Mouse (Mus musculus) forebrain, embryonic 12.5 days (tissue): ENCODE results near the gene Tas1r2. TPM values are rescaled to one million over a fixed set of nuclear protein-coding genes. Genes with fewer than 3 reads are reported as not detected.
A peak's percentile ranks its signal among the peaks of the same experiment; 100 is the strongest.

Experiments
- ATAC-seq: fragments of 200-750 bp; cut with Nextera tagmentation; 2 replicates; pipeline ENCODE4 v1.8.0; 2017; ENCODE audit warnings: moderate TSS enrichment; ENCODE audit not compliant: low FRiP score
- H3K27ac ChIP-seq: fragments of 300-500 bp; sonication (generic); 2 replicates; pipeline ENCODE4 v1.5.1; 2016; ENCODE audit warnings: mild to moderate bottlenecking
- H3K27me3 ChIP-seq: fragments of 300-500 bp; sonication (generic); 2 replicates; pipeline ENCODE4 v1.6.1; 2016; ENCODE audit warnings: mild to moderate bottlenecking
- H3K36me3 ChIP-seq: fragments of 300-500 bp; sonication (generic); replicated peaks from 2 replicates; pipeline ENCODE4 v1.6.1; 2016; ENCODE audit warnings: mild to moderate bottlenecking
- H3K4me1 ChIP-seq: fragments of 300-500 bp; sonication (generic); 2 replicates; pipeline ENCODE4 v1.6.1; 2016
- H3K4me2 ChIP-seq: fragments of 300-500 bp; sonication (generic); 2 replicates; pipeline ENCODE4 v1.6.1; 2016; ENCODE audit warnings: mild to moderate bottlenecking, moderate library complexity
- H3K4me3 ChIP-seq: fragments of 300-500 bp; sonication (generic); replicated peaks from 2 replicates; pipeline ENCODE4 v1.5.1; 2016; ENCODE audit warnings: mild to moderate bottlenecking
- H3K9ac ChIP-seq: fragments of 300-500 bp; sonication (generic); 2 replicates; pipeline ENCODE4 v1.6.1; 2016; ENCODE audit warnings: mild to moderate bottlenecking
- H3K9me3 ChIP-seq: fragments of 300-500 bp; sonication (generic); 2 replicates; pipeline ENCODE4 v1.6.1; 2016
- WGBS: fragments of 180-500 bp; shearing (Covaris S2); methylation state at CpG from one replicate; pipeline ENCODE4 v1.1.7; 2016; 5-methylcytosine and 5-hydroxymethylcytosine counted together
- polyA plus RNA-seq: library from polyadenylated mRNA; unstranded; fragments of >200 nt; fragmentation: Nextera tagmentation; extraction: Ambion mirVana; gene quantifications from 2 replicates; pipeline ENCODE4 v1.2.1, GENCODE M21; 2016

Tas1r2 gene
- polyA plus RNA-seq, 1 experiment from 2014 or later: not detected

DNA sequence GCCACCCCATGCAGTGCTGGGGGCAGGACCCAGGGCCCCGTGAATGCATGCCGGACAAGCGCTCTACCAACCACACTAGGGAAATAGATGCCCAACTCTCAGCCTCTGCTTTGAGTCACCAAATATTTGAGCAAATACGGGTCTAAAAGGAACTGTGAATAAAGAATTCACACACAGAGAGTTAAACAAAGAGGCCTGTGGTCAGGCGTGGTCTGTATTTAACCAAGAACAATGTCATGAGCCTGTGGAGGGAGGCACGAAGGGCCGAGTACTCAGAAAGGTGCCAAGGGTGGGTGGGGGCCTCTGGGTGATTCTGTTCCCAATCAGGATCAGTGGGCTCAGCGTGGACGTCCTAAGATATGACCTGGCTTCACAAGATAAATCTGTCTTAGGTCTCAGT is 34.7 kb downstream of the Tas1r2 start:
- no peak for ATAC-seq
- H3K36me3 ChIP-seq: no peaks in the 10 kb centered on the region
- no peak overlapping the region for H3K9ac ChIP-seq
- WGBS: 46% methylated on average over 9 of the region's 9 CpGs
- no peak overlapping the region for H3K27ac ChIP-seq
- H3K9me3 ChIP-seq: no peaks in the 10 kb centered on the region
- H3K27me3 ChIP-seq: peaks cover 33% of the 10 kb centered on the region
- H3K4me1 ChIP-seq: peaks cover 4% of the 10 kb centered on the region; the same call in 1 of the 2 replicates
- no peak overlapping the region for H3K4me3 ChIP-seq
- no peak overlapping the region for H3K4me2 ChIP-seq

DNA sequence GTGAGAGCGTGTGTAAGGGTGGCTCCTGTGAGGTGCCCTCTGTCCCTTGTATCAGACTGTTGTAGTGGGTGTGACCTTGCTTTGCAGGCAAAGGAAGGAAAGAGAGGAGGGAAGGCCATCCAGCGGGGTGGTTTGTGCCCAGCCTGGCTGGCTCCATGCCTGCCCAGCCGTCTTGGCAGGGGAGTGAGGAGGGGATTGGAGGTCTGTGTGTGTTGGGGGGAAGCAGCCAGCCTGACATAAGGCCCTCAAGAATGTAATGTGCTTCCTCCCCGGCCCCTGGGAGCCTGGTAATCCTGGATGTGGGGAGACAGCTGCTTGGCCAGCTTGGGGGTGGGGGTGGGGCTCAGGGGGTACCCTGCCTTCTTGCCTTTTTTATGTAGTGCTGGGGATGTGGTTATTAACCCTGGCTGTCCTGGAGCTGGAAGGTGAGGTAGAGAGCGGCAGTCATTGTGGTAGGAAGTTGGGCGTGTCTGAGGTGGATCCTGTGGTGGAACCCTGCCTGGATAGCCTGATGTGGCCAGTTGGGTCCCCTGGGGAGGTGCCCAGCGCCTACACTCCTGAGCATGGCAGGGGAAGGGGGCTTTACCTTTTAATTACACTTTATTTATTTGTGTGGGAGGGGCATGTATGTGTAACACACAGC is 36.4 kb downstream of the Tas1r2 start:
- H3K9ac ChIP-seq: no peak overlapping the region
- 38% methylated on average over 7 of the region's 7 CpGs for WGBS
- no peak overlapping the region for H3K4me2 ChIP-seq
- no peak overlapping the region for H3K4me3 ChIP-seq
- H3K36me3 ChIP-seq: no peaks in the 10 kb centered on the region
- no peak overlapping the region for H3K27ac ChIP-seq
- ATAC-seq: no peak
- peaks cover 11% of the 10 kb centered on the region; the same call in 1 of the 2 replicates for H3K4me1 ChIP-seq
- H3K27me3 ChIP-seq: peaks cover 43% of the 10 kb centered on the region
- no peaks in the 10 kb centered on the region for H3K9me3 ChIP-seq

DNA sequence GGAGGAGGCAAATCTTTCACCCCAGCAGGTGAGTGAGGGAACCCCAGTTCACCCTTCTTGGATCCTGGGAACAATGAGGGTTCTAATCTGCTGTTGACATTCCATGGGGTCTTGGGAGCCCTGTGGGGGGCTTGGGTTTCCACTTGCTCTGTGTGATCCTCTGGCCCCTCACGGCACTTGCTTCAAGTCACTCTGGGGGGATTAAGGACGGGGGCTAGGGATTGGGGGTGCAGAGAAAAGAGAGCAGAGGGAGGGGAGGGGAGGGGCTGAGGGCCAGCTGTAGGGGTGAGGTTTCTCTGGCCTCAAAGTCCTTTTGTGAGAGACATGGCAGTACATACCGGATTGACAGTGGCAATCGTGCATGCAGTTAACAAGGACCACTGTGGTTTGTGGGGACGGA is 40.0 kb downstream of the Tas1r2 start:
- Histone ChIP-seq H3K27me3 (peaks cover 37% of the 10 kb centered on the region), H3K4me2 (no peak overlapping the region), H3K4me1 (peaks cover 19% of the 10 kb centered on the region), H3K27ac (no peak overlapping the region), H3K9ac (no peak overlapping the region), H3K4me3 (no peak overlapping the region), H3K36me3 (no peaks in the 10 kb centered on the region), H3K9me3 (no peaks in the 10 kb centered on the region)
- no peak for ATAC-seq
- 9% methylated on average over 5 of the region's 5 CpGs for WGBS

DNA sequence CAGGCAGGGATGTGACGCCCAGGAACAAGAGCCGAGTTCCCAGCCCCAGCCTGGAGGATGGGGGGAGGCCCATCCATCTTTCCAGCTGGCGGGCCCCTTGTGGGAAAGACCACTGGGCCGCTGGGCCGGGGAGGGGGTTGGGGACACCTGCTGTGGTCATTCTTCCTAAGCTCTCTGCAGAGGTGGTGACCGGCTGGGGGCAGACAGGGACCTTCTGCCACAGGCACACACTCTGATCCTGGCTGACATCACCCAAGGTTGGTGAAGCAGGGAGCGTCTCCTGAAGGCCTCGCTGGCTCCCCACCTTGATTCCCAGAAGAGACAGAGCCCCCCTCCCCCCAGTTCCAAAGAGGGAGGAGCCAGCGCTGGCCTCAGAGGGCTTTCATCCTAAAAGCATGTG is 44.4 kb downstream of the Tas1r2 start:
- no peaks in the 10 kb centered on the region for H3K36me3 ChIP-seq
- H3K9ac ChIP-seq: no peak overlapping the region
- peaks cover 21% of the 10 kb centered on the region for H3K27me3 ChIP-seq
- H3K27ac ChIP-seq: no peak overlapping the region
- no peak overlapping the region for H3K4me2 ChIP-seq
- H3K4me3 ChIP-seq: no peak overlapping the region
- H3K9me3 ChIP-seq: no peaks in the 10 kb centered on the region
- peaks cover 16% of the 10 kb centered on the region for H3K4me1 ChIP-seq
- no peak for ATAC-seq
- whole genome bisulfite sequencing: 6% methylated on average over 9 of the region's 9 CpGs

DNA sequence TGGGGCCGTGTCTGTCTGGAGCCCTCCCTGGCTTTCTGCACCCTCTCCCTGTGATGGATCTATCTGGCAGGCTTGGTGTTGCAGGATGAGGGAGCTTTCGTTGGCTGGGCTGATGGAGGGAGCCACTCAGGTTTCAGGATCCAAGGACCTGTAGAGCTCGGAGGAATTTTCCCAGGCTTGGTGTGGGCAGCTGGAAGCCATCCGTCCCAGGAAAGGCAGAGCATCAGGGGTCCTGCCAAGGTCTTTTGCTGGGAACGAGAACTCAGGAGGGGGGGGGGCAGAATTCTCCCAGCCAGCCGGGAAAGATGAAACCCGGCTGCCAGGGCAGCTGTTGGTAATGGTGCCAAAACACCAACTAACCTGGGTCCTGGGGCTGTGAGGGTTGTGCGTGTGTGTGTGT is 45.3 kb downstream of the Tas1r2 start:
- no peak for ATAC-seq
- Histone ChIP-seq H3K36me3 (no peaks in the 10 kb centered on the region), H3K9ac (no peak overlapping the region), H3K9me3 (no peaks in the 10 kb centered on the region), H3K4me1 (peaks cover 10% of the 10 kb centered on the region), H3K27ac (no peak overlapping the region), H3K4me3 (no peak overlapping the region), H3K27me3 (peaks cover 12% of the 10 kb centered on the region), H3K4me2 (no peak overlapping the region)
- 72% methylated on average over 8 of the region's 8 CpGs for WGBS

DNA sequence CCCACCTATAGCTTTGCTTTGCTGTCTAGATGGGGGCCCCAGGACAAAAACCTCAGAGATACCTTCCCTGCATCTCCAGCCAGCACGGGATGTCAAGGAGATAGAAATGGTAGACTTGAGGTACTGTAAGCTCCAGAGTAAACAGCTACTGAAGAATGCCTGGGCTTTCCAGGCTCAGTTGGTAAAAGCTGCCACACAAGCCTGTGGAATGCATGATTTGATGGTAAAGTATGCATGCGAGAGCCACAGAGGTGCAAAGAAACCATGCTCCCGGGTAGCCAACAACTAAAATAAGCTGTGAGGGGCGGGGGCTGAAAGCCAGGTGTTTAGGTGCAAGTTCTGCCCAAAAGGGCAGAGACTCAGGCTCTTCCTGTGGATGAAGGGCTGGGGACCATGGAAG is 49.6 kb downstream of the Tas1r2 start:
- no peaks in the 10 kb centered on the region for H3K36me3 ChIP-seq
- H3K9ac ChIP-seq: no peak overlapping the region
- H3K9me3 ChIP-seq: no peaks in the 10 kb centered on the region
- no peak for ATAC-seq
- no peak overlapping the region for H3K4me2 ChIP-seq
- 73% methylated on average over 4 of the region's 4 CpGs for WGBS
- H3K4me3 ChIP-seq: no peak overlapping the region
- no peak overlapping the region for H3K27ac ChIP-seq
- peaks cover 9% of the 10 kb centered on the region for H3K27me3 ChIP-seq
- peaks cover 2% of the 10 kb centered on the region; the same call in 1 of the 2 replicates for H3K4me1 ChIP-seq

DNA sequence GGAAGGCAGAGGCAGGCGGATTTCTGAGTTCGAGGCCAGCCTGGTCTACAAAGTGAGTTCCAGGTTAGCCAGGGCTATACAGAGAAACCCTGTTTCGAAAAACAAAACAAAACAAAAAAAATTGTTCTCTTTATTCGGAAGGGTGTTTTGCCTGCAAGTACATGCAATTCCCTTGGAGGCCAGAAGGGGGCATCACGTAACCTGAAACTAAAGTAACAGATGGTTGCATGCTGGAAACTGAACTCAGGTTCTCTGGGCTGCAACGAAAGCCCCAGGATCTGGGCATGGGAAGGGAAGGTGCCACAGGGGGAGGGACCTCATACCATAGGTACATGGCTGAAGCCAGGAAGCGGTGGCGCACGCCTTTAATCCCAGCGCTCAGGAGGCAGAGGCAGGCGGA is 50.1 kb downstream of the Tas1r2 start:
- WGBS: 83% methylated on average over 11 of the region's 11 CpGs
- H3K9me3 ChIP-seq: no peaks in the 10 kb centered on the region
- no peak overlapping the region for H3K4me3 ChIP-seq

DNA sequence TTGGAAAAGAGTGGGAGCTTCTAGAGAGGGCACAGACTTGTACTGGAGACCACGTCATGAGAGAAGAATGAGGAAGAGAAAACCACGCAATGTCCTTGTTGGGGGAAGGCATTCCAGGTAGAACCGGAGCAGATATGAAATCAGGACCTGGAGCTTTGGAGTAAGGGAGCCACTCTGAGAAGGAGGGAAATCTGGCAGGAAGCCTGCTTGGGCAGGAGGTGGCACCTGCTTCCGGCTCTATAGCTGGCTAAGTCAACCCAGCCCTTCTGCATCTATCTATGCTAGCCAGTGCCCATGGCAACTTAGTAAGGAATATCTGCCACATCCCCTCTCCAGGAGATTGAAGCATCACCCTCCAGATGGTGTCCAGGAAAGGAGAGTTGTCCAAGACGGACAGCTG is 52.6 kb downstream of the Tas1r2 start:
- ATAC-seq: no peak
- peaks cover 15% of the 10 kb centered on the region; the same call in 1 of the 2 replicates for H3K27me3 ChIP-seq
- WGBS: 81% methylated on average over 5 of the region's 5 CpGs
- H3K9ac ChIP-seq: no peak overlapping the region
- H3K9me3 ChIP-seq: no peaks in the 10 kb centered on the region
- no peak overlapping the region for H3K4me3 ChIP-seq
- peaks cover 9% of the 10 kb centered on the region for H3K4me1 ChIP-seq
- no peak overlapping the region for H3K27ac ChIP-seq
- no peak overlapping the region for H3K4me2 ChIP-seq
- H3K36me3 ChIP-seq: no peaks in the 10 kb centered on the region

More for the DNA sequence above, 50.1 kb downstream of the Tas1r2 start:
- H3K27ac ChIP-seq: no peak overlapping the region
- H3K4me1 ChIP-seq: no peaks in the 10 kb centered on the region
- peaks cover 9% of the 10 kb centered on the region for H3K27me3 ChIP-seq
- no peak for ATAC-seq
- H3K4me2 ChIP-seq: no peak overlapping the region
- H3K9ac ChIP-seq: no peak overlapping the region
- no peaks in the 10 kb centered on the region for H3K36me3 ChIP-seq

DNA sequence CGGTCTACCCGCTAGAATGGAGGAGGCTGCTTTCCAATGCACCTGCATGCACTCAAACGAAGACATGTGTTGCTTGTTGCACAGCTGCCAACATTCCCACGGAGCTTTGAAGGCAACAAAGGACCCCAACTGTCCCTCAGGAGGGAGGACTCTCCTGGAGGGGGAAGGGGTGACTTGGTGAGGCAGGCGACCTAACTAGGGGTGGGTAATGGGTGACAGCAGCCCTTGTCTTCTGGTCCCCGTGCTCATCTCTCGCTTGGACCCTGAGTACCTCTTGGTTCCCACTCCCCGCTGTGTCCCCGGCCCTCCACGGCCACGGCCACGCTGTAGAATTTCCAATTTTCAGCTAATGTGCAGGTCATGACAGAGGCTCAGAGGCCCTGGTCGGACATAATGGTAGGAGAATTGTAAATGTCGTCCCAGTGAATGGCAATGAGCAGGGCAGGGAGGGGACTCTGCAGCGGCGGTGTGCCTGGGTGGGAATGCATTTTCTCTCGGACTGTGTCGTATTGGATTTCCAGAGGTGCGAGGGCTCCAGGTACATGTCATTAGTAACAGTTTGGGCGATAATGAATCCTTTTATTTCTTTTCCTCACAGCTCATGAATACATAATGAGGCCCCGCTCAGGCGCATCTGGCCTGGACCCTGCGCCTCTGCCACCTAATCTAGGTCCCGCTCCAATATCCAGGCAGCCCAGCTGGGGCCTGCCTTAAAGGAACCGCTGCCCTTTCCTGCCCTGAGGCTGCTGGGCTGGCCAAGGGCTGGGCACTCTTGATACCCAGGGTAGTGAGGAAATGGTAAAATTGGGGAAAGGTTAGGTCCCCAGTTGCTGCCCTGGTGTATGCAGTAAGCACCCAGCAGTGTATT is 57.4 kb downstream of the Tas1r2 start:
- peak; percentile 33 for ATAC-seq
- Histone ChIP-seq H3K4me1 (peaks cover 20% of the 10 kb centered on the region), H3K36me3 (no peaks in the 10 kb centered on the region), H3K4me2 (no peak overlapping the region), H3K9me3 (no peaks in the 10 kb centered on the region), H3K27ac (no peak overlapping the region), H3K9ac (no peak overlapping the region), H3K27me3 (peaks cover 27% of the 10 kb centered on the region; the same call in 1 of the 2 replicates), H3K4me3 (no peak overlapping the region)
- 30% methylated on average over 25 of the region's 25 CpGs for WGBS

DNA sequence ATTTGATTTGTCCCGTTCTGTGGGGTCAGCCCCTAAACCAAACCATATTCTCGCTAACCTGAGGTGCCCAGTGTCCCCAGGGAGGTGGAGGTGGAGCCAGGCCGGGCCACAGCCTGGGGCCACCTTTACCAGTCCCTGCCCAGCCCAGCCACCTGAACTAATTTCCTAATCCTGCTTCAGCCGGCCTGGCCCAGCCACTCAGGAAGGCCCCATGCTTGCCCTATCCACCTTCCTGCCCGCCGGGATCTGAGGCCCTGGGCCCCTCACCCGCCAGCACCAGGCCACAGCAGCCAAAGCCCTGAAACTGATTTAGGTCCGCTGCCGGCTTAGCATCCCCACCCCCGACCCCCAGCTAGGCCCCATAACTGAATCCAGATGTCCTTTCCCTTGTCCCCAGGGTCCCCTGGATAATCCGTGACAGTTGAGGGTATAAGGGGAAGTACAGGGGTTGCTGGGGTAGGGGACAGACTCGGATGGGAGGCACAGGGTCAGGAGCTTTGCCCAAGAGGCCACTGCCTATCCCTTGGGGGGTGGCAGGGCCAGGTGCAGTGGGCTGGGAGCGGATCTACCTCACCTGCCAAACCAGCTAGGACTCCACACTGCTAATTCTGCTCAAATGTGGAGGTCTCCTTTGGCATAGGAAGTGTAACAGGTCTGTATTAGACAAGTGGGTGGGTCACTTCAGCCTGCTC is 62.0 kb downstream of the Tas1r2 start:
- Histone ChIP-seq H3K27ac (no peak overlapping the region), H3K4me2 (no peak overlapping the region)

DNA sequence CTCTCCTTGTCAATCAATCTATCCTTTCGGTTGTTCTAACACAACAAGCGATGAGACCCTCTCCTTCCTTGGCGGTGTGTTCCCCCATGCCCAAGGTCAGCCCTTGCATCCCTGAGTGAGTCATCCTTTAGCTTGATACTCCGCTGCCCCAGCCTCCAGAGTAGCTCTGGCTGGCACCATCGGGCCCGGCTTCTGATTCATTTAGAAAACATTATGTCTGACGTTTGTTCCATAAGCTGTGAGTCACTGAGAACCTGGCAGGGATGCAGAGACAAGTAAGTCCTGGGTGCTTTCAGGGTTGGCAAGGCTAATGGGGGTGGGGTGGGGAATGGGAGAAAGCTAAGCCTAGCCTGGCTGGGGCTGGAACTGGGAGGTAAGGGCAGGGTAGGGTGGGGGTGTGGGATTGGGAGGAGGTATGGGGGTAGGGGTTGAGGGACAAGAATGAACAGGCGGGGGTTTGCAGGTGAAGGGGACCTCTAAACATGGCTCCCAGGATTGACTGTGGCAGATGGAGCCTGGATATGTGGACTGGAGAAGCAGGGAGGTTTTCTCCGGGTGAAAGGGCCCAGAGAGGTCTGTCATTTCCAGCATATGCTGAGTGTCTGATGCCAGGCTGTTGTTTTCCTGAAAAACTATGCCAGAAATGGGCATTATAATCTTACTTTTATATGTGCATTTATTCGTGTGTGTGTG is 63.3 kb downstream of the Tas1r2 start:
- no peak for ATAC-seq
- no peak overlapping the region for H3K9ac ChIP-seq
- H3K4me3 ChIP-seq: no peak overlapping the region
- H3K9me3 ChIP-seq: no peaks in the 10 kb centered on the region
- no peak overlapping the region for H3K4me2 ChIP-seq
- H3K27me3 ChIP-seq: peaks cover 6% of the 10 kb centered on the region; the same call in 1 of the 2 replicates
- H3K27ac ChIP-seq: no peak overlapping the region
- peaks cover 6% of the 10 kb centered on the region; the same call in 1 of the 2 replicates for H3K4me1 ChIP-seq
- H3K36me3 ChIP-seq: no peaks in the 10 kb centered on the region
- WGBS: 89% methylated on average over 10 of the region's 10 CpGs

More for the DNA sequence above, 62.0 kb downstream of the Tas1r2 start:
- H3K4me1 ChIP-seq: peaks cover 17% of the 10 kb centered on the region
- H3K9me3 ChIP-seq: no peaks in the 10 kb centered on the region
- ATAC-seq: no peak
- no peak overlapping the region for H3K9ac ChIP-seq
- H3K4me3 ChIP-seq: no peak overlapping the region
- peaks cover 17% of the 10 kb centered on the region; the same call in 1 of the 2 replicates for H3K27me3 ChIP-seq
- WGBS: 33% methylated on average over 13 of the region's 13 CpGs
- no peaks in the 10 kb centered on the region for H3K36me3 ChIP-seq

DNA sequence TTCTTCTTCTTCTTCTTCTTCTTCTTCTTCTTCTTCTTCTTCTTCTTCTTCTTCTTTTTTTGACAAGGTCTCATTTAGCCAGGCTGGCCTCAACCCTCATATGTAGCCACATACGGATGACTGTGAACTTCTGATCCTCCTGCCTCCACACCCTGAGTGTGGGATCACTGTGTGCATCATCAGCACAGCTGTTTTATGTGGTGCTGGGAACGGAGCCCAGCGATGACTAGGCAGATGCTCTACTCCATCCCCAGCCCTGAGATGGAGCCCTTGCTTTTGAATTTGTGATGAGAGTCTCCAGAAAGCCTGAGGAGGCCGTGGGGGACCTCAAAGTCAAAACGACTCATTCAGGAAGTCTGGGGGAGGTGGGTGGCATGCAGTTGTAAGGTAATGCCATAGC is 65.6 kb downstream of the Tas1r2 start:
- Histone ChIP-seq H3K4me2 (no peak overlapping the region), H3K4me1 (peaks cover 6% of the 10 kb centered on the region; the same call in 1 of the 2 replicates), H3K36me3 (no peaks in the 10 kb centered on the region), H3K4me3 (no peak overlapping the region), H3K9me3 (0 out of 2 replicates have a peak, but pooled peaks cover 3% of the 10 kb centered on the region), H3K9ac (no peak overlapping the region), H3K27ac (no peak overlapping the region), H3K27me3 (peaks cover 3% of the 10 kb centered on the region)
- WGBS: 85% methylated on average over 5 of the region's 5 CpGs
- ATAC-seq: no peak
